Mouse (Mus musculus): ENCODE measurements around the gene Gm10912. TPM values are rescaled to one million over a fixed set of nuclear protein-coding genes. Genes with fewer than 3 reads are reported as not detected.

The Gm10912 gene
- total and polyA plus RNA-seq, 3 experiments: 0.27 TPM; not detected in 2

GRCm38 (mm10) chr2:104114898-104115297 is 49.3 kb downstream of the Gm10912 start:
- no peaks in the 10 kb centered on the region for H3K36me3 ChIP-seq (replicated peaks)

More at GRCm38 (mm10) chr2:104114898-104115297, 49.3 kb downstream of the Gm10912 start:
- Histone ChIP-seq H3K4me3 (ENCODE audit: low read depth, low read length) (no peak overlapping the region), H3K9me3 (replicated peaks) (no peaks in the 10 kb centered on the region), H3K4me1 (ENCODE audit: insufficient read depth, low read depth, low read length) (peaks cover 9% of the 10 kb centered on the region), H3K27me3 (ENCODE audit: insufficient read depth, low read length) (no peaks in the 10 kb centered on the region)
- TF ChIP-seq GATA2 (IDR thresholded peaks at IDR 0.05; ENCODE audit: borderline replicate concordance, low read depth, low read length) (no peak), POLR2AphosphoS5 (IDR thresholded peaks at IDR 0.05; ENCODE audit: insufficient replicate concordance, low read depth, low read length) (no peak), CTCF (IDR thresholded peaks at IDR 0.05; ENCODE audit: low read depth, low read length) (no peak)
- ATAC-seq (ENCODE audit: extremely low read depth, insufficient number of reproducible peaks, low FRiP score, poor library complexity, severe bottlenecking) (no peak), DNase-seq (ENCODE audit: low spot score) (no peak)

Other genes with a start within 250 kb of the Gm10912 start
- 184 and 198 TPM in 2 replicates for gene Lmo2, start 107.8 kb upstream of the Gm10912 start, total RNA-seq (2014; fragmentation: Nextera tagmentation)
- gene Lmo2, start 107.8 kb upstream of the Gm10912 start, total RNA-seq (2017): 119 and 124 TPM in 2 replicates
- gene Lmo2, start 107.8 kb upstream of the Gm10912 start, polyA plus RNA-seq (2012): 255 and 381 TPM in 2 replicates
- gene Fbxo3, start 38.1 kb upstream of the Gm10912 start, total RNA-seq (2014; fragmentation: Nextera tagmentation): 113 and 126 TPM in 2 replicates
- gene Fbxo3, start 38.1 kb upstream of the Gm10912 start, total RNA-seq (2017): 76.4 and 79.5 TPM in 2 replicates
- gene Fbxo3, start 38.1 kb upstream of the Gm10912 start, polyA plus RNA-seq (2012): 9.4 and 12.6 TPM in 2 replicates
- gene 4931422A03Rik, start 37.5 kb upstream of the Gm10912 start, total RNA-seq (2014; fragmentation: Nextera tagmentation): not detected in 2 replicates
- gene 4931422A03Rik, start 37.5 kb upstream of the Gm10912 start, total RNA-seq (2017): 0.12 and 0.38 TPM in 2 replicates
- not detected in 2 replicates for gene 4931422A03Rik, start 37.5 kb upstream of the Gm10912 start, polyA plus RNA-seq (2012)
- not detected in 2 replicates for gene Gm10799, start 2.7 kb downstream of the Gm10912 start, total RNA-seq (2014; fragmentation: Nextera tagmentation)
- not detected in 2 replicates for gene Gm10799, start 2.7 kb downstream of the Gm10912 start, total RNA-seq (2017)
- not detected in 2 replicates for gene Gm10799, start 2.7 kb downstream of the Gm10912 start, polyA plus RNA-seq (2012)
- not detected in 2 replicates for gene Cd59b, start 4.0 kb downstream of the Gm10912 start, total RNA-seq (2014; fragmentation: Nextera tagmentation)
- 0.87 TPM in 1 of 2 replicates, not detected in the other for gene Cd59b, start 4.0 kb downstream of the Gm10912 start, total RNA-seq (2017)
- gene Cd59b, start 4.0 kb downstream of the Gm10912 start, polyA plus RNA-seq (2012): not detected in 2 replicates
- 4.4 and 4.9 TPM in 2 replicates for gene Cd59a, start 30.0 kb downstream of the Gm10912 start, total RNA-seq (2014; fragmentation: Nextera tagmentation)
- gene Cd59a, start 30.0 kb downstream of the Gm10912 start, total RNA-seq (2017): 0.58 and 1.7 TPM in 2 replicates
- gene Cd59a, start 30.0 kb downstream of the Gm10912 start, polyA plus RNA-seq (2012): 0.07 and 0.10 TPM in 2 replicates
- not detected in 2 replicates for gene A930018P22Rik, start 56.9 kb downstream of the Gm10912 start, total RNA-seq (2014; fragmentation: Nextera tagmentation)
- not detected in 2 replicates for gene A930018P22Rik, start 56.9 kb downstream of the Gm10912 start, total RNA-seq (2017)
- not detected in 2 replicates for gene A930018P22Rik, start 56.9 kb downstream of the Gm10912 start, polyA plus RNA-seq (2012)